Mouse (Mus musculus) telencephalon, adult 2 months (tissue): Measurements from ENCODE around the gene Tsga10ip.

Source experiments
- DNase-seq: peaks from one replicate; pipeline ENCODE4 v3.0.0-alpha.2; 2011; ENCODE audit warnings: low read depth, low spot score

Tsga10ip gene

DNA sequence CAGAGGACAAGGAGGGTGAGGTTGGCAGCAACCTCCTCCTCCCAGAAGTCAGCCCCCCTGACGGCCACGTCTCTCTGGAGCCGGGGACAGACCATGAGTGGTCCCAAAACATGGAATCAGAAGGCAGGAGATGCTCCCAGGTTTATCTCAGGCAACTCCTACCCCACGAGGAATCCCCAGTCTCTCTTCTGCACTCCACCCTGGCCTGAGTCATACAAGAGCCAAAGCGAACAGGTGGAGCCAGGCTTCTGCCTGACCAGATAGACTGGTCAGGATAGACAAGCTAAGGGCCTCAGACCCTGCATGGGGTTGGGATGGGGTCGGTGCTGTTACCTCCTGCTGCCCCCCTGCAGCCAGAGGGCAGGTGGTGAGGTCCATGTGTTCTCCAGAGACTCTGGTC is 54.3 kb downstream of the Tsga10ip start:
- DNase-seq, result no peak

DNA sequence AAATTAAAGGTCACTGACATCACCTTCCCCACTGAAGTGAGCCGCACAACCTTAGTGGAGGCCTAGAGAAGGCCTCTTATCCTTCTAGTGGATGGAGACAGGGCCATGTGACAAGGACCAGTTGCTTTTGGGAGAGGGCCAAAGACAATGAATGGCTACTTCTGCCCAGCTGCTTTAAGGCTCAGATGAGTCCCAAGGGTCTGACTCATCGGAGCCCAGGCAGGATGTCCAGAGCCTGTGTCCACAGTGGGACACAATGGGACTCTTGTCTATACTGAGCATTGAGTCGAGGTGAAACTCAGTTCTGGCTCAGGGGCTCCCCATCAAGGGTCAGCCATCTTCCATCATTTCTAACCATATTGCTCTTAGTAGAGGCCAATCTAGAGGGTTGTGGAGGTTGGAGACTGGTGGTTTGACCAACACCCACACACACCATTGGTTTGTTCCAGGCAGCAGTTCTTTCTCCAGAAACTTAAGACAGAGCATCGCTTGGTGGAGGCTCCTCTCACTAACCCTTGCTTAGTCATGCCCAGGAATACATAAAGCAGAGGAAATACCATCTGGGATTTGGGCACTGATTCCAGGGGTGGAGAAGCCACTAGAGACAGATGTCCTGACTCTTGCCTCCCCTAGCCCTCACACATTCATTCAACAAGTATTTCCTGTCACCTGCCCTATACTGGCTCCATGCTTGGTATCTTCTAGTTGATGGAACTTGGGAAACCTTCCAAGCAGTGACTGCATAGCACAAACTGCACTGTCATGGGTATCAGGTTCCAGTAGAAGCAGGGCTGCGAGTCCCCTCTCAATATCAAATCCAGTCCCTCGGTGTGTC is 56.8 kb downstream of the Tsga10ip start:
- DNase-seq, result no peak

DNA sequence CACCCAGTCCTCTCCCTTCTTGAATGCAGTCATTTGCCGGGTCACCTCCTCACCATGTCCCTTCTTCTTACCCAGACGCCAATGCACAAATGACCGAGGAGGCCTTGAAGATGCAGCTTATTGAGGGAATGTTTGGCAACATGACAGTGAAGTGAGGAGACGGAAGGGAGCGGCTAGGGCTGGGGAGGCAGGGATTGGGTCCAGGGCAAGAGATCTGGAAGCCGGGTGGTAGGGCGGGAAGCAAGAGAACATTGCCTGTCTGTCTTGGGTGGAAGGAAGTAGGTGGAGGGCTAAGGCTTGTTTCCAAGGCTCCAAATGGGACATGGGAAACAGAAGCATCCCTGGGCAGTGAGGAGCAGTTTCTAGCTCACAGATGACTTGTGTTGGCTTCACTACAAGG is 61.0 kb downstream of the Tsga10ip start:
- DNase-seq, result no peak
